Mouse (Mus musculus) common myeloid progenitor, adult 5-6 weeks (primary cell): Measurements from ENCODE around the gene Phc1. TPM values are rescaled to one million over a fixed set of nuclear protein-coding genes. Genes with fewer than 3 reads are reported as not detected.
"Not testable (repeated sequence)": the region's sequence is repeated elsewhere in the genome, so short reads cannot be mapped to it uniquely, and the experiment has no call there.

Experiments used
- ATAC-seq: replicated peaks from 2 replicates; pipeline ENCODE4 v1.8.0; 2016; ENCODE audit warnings: low read depth, mild to moderate bottlenecking, moderate TSS enrichment, inconsistent platforms; ENCODE audit not compliant: poor library complexity, severe bottlenecking
- total RNA-seq: library from RNA; stranded (forward); fragments of 200-1000, 187-1606 nt; gene quantifications from 2 replicates; pipeline ENCODE4 v1.2.3, GENCODE M21; 2017

The Phc1 gene
- total RNA-seq, result 8.9 and 13.0 TPM in 2 replicates

DNA sequence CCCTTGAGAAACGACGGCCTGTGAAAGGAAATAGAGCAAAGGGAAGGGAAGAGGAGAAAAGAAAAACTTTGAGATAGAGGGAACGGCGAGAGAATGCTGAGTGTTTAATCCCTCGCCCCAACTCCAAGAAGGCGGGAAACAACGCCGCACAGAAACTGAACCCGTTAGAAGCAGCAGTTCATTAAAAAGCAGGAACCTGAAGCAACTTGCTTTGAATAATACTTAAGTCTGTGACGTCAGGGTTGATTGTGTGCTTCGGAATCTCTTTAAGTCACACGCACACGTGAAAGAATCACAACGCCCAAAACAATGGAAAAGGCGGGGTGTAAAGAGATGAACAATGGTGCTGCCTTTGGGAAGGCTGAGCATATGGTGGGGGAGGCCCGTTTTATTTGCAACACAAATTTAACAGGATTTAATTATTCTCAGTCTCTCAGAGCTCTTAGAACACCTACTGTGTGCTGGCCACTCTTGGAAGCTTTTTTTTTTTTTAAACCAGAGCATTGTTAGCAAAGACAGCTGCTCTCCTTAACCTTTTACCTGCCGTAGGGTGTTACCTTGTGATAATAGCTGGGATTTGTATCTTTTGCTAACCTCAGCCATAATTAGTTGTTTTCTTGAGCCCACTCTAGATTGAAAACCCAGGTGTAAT is at the start of gene Phc1:
TSS of gene Phc1 (minus strand) at position 213 of the 652 bp plus-strand sequence.
- peak; percentile 36 for ATAC-seq

- ATAC-seq, result not testable (repeated sequence)
These were observed 49.6 kb upstream of the Phc1 start for GRCm38 (mm10) chr6:122389986-122390385.

- ATAC-seq, result not testable (repeated sequence)
These were observed 47.0 kb upstream of the Phc1 start for GRCm38 (mm10) chr6:122387177-122388028.

DNA sequence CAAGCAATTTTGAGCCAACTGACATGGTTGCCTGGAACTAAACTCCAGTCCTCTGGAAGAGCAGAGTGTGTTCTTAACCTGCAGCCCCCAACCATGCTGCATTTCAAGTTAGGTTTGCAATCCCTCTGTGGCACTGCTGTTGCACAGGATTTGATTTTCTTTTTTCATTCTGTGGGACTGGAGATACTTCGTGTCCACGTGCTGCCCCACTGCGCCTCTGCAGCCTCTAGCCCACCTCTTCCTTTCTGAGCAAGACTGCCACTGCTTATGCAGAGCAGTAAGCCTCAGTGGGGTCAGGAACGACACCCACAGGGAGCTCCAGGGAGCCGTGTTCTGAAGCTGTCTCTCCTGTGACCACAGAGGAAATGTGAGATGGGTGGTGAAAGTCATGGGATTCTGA is 45.4 kb upstream of the Phc1 start:
- no peak for ATAC-seq

DNA sequence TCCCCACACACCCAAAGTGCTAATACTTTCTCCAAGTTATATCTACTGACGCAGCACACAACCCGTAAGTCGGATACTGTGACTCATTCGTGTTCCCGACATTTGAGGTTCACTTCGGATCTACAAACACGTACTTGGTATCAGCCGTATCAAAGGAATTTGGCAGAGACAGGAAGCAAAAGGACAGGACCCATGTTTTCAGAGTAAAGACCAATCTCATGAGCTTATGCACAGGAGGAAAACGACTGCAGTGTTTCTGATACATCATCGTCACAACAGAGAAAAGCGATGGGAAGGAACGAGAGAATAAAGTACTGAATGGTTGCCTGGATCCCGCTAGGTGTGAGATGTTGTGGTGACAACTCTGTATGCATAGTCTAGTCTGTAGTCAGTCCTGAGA is 44.5 kb upstream of the Phc1 start:
- no peak for ATAC-seq

- ATAC-seq, result peak; percentile 59
These were observed 42.9 kb upstream of the Phc1 start for GRCm38 (mm10) chr6:122383211-122383610.

DNA sequence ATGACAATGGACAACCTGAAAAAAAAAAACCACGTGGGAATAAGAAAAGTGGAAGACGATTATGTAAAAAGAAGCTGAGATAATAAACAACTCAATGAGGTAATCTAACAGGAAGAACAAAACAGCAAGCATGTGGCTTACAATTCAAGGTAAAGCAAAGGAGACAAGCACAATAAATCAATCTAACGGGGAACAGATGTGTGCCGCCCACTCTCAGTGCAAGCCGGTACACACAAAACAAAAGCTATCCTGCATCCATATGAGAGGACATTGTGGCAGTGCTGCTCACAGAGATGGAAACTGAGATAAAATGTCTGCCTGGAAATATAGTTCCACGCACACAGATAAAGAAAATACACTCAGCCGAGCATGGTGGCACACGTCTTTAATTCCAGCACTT is 41.7 kb upstream of the Phc1 start:
- ATAC-seq, result no peak

DNA sequence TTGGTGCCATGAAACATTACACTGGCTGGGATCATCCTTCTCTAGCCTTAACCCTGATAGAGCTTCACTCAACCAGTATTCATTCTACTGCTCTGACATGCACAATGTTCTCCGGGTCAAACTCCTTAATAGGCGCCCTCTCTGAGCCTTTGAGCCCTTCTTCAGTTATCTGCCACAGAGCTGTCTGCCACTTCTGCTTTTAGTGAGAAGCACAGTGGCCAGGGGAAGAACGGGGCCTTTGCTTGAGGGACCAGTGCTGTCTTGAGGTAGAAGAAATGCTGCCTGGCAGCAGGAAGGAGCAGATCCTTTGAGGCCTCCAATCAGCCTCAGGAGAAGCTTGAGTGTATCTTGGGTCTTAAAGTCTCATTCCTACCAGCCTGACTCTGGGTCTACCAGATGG is 27.9 kb upstream of the Phc1 start:
- ATAC-seq, result peak; percentile 94

- ATAC-seq, result no peak
These were observed 26.6 kb upstream of the Phc1 start for GRCm38 (mm10) chr6:122366976-122367375.

GRCm38 (mm10) chr6:122366287-122366686 is 25.9 kb upstream of the Phc1 start:
- no peak for ATAC-seq

GRCm38 (mm10) chr6:122365706-122366105 is 25.3 kb upstream of the Phc1 start:
- ATAC-seq, result no peak

- no peak for ATAC-seq
These were observed 16.7 kb upstream of the Phc1 start for GRCm38 (mm10) chr6:122357089-122357488.

- ATAC-seq, result peak; percentile 45; the same call in 1 of the 2 replicates
These were observed 15.5 kb upstream of the Phc1 start for GRCm38 (mm10) chr6:122355909-122356308.

DNA sequence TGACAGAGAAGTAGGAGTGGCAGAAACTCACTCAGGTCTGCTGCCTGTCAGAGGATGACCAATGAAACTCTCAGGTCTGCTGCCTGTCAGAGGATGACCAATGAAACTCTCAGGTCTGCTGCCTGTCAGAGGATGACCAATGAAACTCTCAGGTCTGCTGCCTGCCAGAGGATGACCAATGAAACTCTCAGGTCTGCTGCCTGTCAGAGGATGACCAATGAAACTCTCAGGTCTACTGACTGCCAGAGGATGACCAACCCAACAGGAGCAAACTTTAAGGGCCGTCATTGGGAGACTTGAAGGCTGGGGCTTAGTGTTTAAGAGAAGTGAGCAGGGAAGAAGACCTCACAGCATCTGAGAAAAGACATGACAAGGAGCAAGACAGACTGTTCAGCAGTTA is 7.0 kb upstream of the Phc1 start:
- not testable (repeated sequence) for ATAC-seq

GRCm38 (mm10) chr6:122346399-122346798 is 6.0 kb upstream of the Phc1 start:
- no peak for ATAC-seq

GRCm38 (mm10) chr6:122345731-122346130 is 5.4 kb upstream of the Phc1 start:
- ATAC-seq, result no peak

GRCm38 (mm10) chr6:122344386-122345116 is 4.2 kb upstream of the Phc1 start:
- no peak for ATAC-seq

GRCm38 (mm10) chr6:122343719-122344118 is 3.4 kb upstream of the Phc1 start:
- peak; percentile 70 for ATAC-seq

DNA sequence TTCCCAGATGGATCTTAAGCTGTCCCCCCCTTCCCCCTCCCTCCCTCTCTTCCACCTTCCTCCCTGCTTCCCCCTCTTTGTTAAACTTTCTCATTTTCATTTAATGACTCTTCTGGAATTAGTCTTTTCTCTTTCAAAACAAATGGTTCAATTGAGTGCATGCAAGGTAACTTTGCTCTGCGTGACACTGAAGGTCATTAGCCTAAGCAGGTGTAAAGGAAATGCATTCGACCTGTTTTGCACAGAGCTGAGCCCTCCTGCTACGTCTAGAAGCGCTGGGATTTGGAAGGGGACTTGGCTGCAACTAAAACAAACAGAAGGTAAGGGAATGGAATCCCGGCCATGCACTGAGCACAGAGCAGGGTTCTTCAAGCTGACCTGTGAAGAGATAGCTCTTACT is 1.8 kb upstream of the Phc1 start:
- no peak for ATAC-seq

DNA sequence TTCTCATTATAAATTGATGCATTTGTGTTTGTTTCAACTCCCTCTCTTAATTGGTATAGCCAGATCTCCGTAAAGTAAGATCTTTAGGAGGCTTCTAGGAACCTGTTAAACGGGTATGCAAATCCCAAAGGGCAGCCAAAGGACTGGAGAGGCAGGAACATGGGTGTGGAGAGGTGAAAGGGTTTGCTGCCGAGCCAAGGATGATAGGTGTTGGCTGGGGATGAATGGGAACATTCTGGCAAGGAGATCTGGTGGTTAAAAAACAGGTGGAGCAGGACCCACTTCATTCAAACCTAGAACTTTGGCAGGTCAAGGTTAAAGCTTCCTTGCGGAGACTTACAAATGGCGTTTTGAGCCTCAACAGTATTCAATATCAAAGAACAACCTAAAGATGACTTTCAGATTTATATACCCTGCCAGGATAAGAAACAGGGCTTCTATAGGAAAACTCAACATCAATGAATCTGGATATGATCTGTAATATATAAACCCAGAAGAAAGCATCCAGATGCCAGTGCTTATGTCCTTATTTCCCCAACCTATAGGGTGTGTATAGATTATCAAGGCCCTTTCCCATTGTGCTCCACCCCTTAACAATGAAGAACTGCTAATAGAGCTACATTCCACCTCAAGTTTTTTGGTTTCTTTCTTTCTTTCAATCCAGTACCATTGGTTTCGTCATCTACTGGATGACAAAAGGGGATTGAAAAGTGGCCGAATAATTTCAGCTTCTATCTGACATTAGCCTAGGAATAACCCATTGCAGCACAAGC is 863 bp upstream of the Phc1 start:
- no peak for ATAC-seq
